Mouse (Mus musculus) cerebellum, adult 9-11 months (tissue): ENCODE measurements at regions not wholly inside any gene's neighbourhood (a gene's known extent, or its start where the extent isn't known, plus 50 kb on each side); places are given as distances from the start of the nearest gene placed in this dataset.
"Not testable (repeated sequence)": the region's sequence is repeated elsewhere in the genome, so short reads cannot be mapped to it uniquely, and the experiment has no call there.

Experiments
- DNase-seq: peaks from one replicate; pipeline ENCODE4 v3.0.0; 2022

- DNase-seq: peak; percentile 48
These were observed 76.5 kb upstream of the Col13a1 start for GRCm38 (mm10) chr10:62055408-62055807.

- no peak for DNase-seq
These were observed 70.9 kb upstream of the Col13a1 start for GRCm38 (mm10) chr10:62049782-62050192.

- DNase-seq: no peak
These were observed 65.5 kb upstream of the Col13a1 start for GRCm38 (mm10) chr10:62044408-62044807.

- DNase-seq: no peak
These were observed 61.0 kb upstream of the Col13a1 start for GRCm38 (mm10) chr10:62039915-62040314.

GRCm38 (mm10) chr10:62038656-62039055 lies 59.7 kb upstream of the Col13a1 start:
- no peak for DNase-seq

- no peak for DNase-seq
These were observed 58.7 kb upstream of the Col13a1 start for GRCm38 (mm10) chr10:62037402-62038199.

- no peak for DNase-seq
These were observed 57.9 kb upstream of the Col13a1 start for GRCm38 (mm10) chr10:62036815-62037214.

GRCm38 (mm10) chr10:62034291-62034690 lies 55.4 kb upstream of the Col13a1 start:
- DNase-seq: no peak

GRCm38 (mm10) chr10:62033748-62034147 lies 54.8 kb upstream of the Col13a1 start:
- no peak for DNase-seq

- DNase-seq: not testable (repeated sequence)
These were observed 53.1 kb upstream of the Col13a1 start for GRCm38 (mm10) chr10:62031986-62032385.

GRCm38 (mm10) chr10:62029271-62029670 lies 50.4 kb upstream of the Col13a1 start:
- DNase-seq: no peak
